Mouse (Mus musculus): ENCODE data around the gene Gm17490. TPM values are rescaled to one million over a fixed set of nuclear protein-coding genes. Genes with fewer than 3 reads are reported as not detected.
A peak's percentile ranks its signal among the peaks of the same experiment; 100 is the strongest.

The Gm17490 gene
- not detected in 2 replicates for polyA plus RNA-seq (2015; fragmentation: Nextera tagmentation; extraction: Ambion mirVana)

DNA sequence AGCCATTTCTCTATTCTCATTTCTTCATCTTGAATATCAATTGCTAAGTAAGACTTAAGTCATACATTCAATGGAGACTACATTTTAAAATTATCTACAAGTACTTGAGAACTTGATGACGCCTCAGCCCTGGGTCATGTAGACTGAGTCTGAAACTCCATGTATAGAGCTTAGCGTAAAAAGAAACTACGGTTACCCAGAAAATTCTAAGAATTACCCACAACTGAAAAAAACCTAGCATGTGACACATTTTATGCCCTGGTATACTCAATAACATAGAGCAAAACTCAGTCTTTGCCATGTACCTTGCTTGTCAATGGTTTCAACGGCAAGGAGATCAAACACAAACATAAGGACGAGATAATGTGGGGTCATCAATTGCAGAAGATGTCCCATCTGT lies at the start of gene Gm17490:
Gene Gm17490, minus strand, starts transcription at position 375 of the 400 bp plus-strand sequence.
- H3K27me3 ChIP-seq, result no peaks in the 10 kb centered on the region
- no peaks in the 10 kb centered on the region for H3K9me3 ChIP-seq
- ATAC-seq (ENCODE audit: low FRiP score), result no peak
- no peak within 1 kb of the TSS for H3K4me2 ChIP-seq
- no peak within 1 kb of the TSS for H3K4me3 ChIP-seq
- no peaks in the 10 kb centered on the region for H3K36me3 ChIP-seq
- H3K4me1 ChIP-seq (replicated peaks), result no peaks in the 10 kb centered on the region
- H3K27ac ChIP-seq, result no peak within 1 kb of the TSS
- WGBS, result 92% methylated on average over 5 of the region's 5 CpGs
- H3K9ac ChIP-seq, result no peak within 1 kb of the TSS

DNA sequence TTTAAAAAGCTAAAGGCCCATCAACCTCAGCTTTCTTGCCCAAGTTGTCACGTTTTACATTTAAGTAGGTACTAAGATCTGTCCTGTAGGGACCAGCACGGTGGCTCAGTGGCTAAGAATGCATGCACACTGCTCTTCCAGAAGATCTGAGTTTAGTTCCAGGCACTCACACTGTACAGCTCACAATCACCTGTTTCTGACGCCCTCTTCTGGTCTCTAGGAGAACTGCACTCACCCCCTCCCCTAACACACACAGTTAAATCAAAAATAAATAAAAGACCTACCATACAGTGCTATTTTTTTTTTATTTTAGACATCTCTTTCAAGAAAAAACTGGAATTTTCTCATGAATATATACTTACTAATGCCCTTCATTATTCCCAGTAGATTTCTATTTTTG lies 46.1 kb upstream of the Gm17490 start:
- Histone ChIP-seq H3K4me1 (replicated peaks) (no peaks in the 10 kb centered on the region), H3K27me3 (no peaks in the 10 kb centered on the region), H3K9ac (no peak overlapping the region), H3K4me2 (no peak overlapping the region), H3K36me3 (no peaks in the 10 kb centered on the region), H3K4me3 (no peak overlapping the region), H3K27ac (no peak overlapping the region), H3K9me3 (peaks cover 7% of the 10 kb centered on the region)
- WGBS, result 20% methylated on average over 3 of the region's 3 CpGs
- ATAC-seq (ENCODE audit: low FRiP score), result no peak

DNA sequence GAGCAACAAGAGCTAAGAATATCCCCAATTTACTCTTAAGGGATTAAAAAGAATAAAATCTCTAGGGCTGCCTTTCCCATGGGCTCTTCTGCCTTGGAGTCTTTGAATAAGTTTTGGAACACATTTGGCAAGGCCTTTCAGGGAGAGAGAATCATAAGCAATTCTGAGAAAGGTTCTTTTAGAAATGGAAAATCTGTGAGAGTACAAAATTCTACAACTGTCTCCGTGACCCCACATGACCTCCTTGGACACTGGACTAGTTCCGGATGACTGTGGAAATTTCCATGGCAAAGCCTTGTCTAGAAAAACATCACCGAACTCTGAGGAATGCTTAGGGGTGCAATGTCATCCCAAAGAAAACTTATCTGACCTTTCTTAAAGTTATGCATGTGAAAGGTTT lies 39.3 kb upstream of the Gm17490 start:
- H3K4me3 ChIP-seq, result no peak overlapping the region
- no peak overlapping the region for H3K4me2 ChIP-seq
- no peaks in the 10 kb centered on the region for H3K27me3 ChIP-seq
- WGBS, result 86% methylated on average over 3 of the region's 3 CpGs
- H3K9ac ChIP-seq, result no peak overlapping the region
- H3K27ac ChIP-seq, result no peak overlapping the region
- no peaks in the 10 kb centered on the region for H3K36me3 ChIP-seq
- ATAC-seq (ENCODE audit: low FRiP score), result no peak
- no peaks in the 10 kb centered on the region for H3K9me3 ChIP-seq
- no peaks in the 10 kb centered on the region for H3K4me1 ChIP-seq (replicated peaks)

DNA sequence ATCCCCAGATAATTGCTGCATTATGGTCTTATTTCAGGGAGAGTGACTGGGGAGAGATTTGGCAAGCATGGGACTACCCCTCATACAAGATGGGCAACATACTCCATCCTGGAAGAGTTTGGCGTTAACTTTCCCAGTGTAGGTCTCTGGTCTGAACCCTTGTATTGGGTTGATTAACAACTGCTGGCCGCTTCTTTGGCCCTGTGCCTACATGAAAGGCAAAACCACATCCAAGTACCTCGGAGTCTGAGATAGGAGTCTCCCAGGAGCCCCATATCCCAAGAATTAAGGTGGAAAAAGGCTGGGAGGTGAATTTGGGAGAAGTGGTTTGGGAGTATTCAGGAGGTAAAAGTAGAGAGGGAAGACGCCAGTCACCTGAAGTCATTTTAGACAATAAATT lies 38.7 kb upstream of the Gm17490 start:
- H3K27me3 ChIP-seq, result no peaks in the 10 kb centered on the region
- no peak overlapping the region for H3K4me3 ChIP-seq
- no peak overlapping the region for H3K9ac ChIP-seq
- no peak for ATAC-seq (ENCODE audit: low FRiP score)
- no peak overlapping the region for H3K4me2 ChIP-seq
- no peak overlapping the region for H3K27ac ChIP-seq
- 88% methylated on average over 4 of the region's 4 CpGs for WGBS
- no peaks in the 10 kb centered on the region for H3K4me1 ChIP-seq (replicated peaks)
- no peaks in the 10 kb centered on the region for H3K36me3 ChIP-seq
- H3K9me3 ChIP-seq, result no peaks in the 10 kb centered on the region

DNA sequence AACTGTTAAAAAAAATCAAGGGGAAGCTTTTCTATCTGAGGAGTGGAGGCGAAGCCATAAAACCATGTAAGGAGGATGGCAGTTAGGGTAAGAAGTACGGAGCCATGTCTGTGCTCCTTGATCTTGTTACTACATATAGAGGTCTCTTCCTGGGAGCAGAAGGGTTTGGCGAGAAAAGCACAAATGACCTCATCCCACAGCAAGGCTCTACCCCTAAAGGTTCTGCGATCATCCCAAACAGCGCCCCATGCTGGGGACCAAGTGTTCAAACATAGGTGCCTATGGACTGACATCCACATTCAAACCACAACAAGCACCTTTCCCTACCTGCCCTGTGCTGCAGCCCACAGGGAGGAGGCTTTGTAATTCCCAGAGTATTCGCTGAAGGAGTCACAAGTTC lies 38.3 kb upstream of the Gm17490 start:
- Histone ChIP-seq H3K9me3 (no peaks in the 10 kb centered on the region), H3K4me3 (peak overlapping the region; percentile 23), H3K36me3 (no peaks in the 10 kb centered on the region), H3K27ac (no peak overlapping the region), H3K4me2 (peak overlapping the region; percentile 36), H3K9ac (no peak overlapping the region), H3K27me3 (no peaks in the 10 kb centered on the region), H3K4me1 (replicated peaks) (no peaks in the 10 kb centered on the region)
- ATAC-seq (ENCODE audit: low FRiP score), result peak; percentile 71; the same call in 1 of the 2 replicates
- 44% methylated on average over 6 of the region's 6 CpGs for WGBS

DNA sequence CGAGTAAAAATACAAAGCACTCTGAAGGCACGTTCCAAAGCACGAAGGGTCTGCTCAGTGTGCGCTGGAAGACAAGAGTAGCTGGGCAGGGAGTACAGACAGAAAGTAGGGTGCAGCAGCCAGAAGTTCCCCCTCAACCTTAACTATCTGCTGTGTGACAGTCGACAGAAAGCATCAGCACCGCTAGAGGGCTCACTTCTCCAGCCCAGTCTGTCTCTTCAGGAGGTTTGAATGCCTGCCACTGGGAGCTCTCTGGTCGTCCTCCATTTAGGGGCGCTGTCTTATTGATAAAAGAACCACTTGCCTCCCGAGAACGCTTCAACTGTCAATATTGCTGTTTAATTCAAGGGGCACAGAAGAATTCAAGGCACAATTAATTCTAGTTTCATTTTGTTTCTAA lies 37.9 kb upstream of the Gm17490 start:
- peak; percentile 96 for ATAC-seq (ENCODE audit: low FRiP score)
- H3K27me3 ChIP-seq, result no peaks in the 10 kb centered on the region
- H3K9me3 ChIP-seq, result no peaks in the 10 kb centered on the region
- H3K4me1 ChIP-seq (replicated peaks), result no peaks in the 10 kb centered on the region
- no peak overlapping the region for H3K9ac ChIP-seq
- H3K4me2 ChIP-seq, result peak overlapping the region; percentile 36
- no peak overlapping the region for H3K27ac ChIP-seq
- 4% methylated on average over 10 of the region's 10 CpGs for WGBS
- no peaks in the 10 kb centered on the region for H3K36me3 ChIP-seq
- peak overlapping the region; percentile 23 for H3K4me3 ChIP-seq

DNA sequence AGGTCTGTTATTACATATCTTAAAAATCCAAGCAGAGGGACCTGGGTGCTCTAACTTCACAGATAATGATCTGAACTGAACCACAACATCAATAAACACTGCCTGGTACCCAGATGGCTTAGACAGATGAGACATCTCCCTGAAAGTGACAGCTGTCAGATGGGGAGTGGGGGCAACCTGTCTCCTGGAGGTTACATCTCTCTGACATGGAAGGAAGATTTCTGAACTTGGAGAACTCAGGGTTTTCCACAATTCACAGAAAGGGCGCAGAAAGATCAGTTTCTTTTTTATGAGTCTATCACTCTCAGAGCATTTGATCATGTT lies 36.8 kb upstream of the Gm17490 start:
- no peaks in the 10 kb centered on the region for H3K27me3 ChIP-seq
- H3K27ac ChIP-seq, result no peak overlapping the region
- no peaks in the 10 kb centered on the region for H3K9me3 ChIP-seq
- H3K36me3 ChIP-seq, result no peaks in the 10 kb centered on the region
- no peak overlapping the region for H3K4me2 ChIP-seq
- WGBS, result 96% methylated on average over 1 of the region's 1 CpGs
- H3K4me3 ChIP-seq, result no peak overlapping the region
- no peak overlapping the region for H3K9ac ChIP-seq
- H3K4me1 ChIP-seq (replicated peaks), result no peaks in the 10 kb centered on the region
- no peak for ATAC-seq (ENCODE audit: low FRiP score)

DNA sequence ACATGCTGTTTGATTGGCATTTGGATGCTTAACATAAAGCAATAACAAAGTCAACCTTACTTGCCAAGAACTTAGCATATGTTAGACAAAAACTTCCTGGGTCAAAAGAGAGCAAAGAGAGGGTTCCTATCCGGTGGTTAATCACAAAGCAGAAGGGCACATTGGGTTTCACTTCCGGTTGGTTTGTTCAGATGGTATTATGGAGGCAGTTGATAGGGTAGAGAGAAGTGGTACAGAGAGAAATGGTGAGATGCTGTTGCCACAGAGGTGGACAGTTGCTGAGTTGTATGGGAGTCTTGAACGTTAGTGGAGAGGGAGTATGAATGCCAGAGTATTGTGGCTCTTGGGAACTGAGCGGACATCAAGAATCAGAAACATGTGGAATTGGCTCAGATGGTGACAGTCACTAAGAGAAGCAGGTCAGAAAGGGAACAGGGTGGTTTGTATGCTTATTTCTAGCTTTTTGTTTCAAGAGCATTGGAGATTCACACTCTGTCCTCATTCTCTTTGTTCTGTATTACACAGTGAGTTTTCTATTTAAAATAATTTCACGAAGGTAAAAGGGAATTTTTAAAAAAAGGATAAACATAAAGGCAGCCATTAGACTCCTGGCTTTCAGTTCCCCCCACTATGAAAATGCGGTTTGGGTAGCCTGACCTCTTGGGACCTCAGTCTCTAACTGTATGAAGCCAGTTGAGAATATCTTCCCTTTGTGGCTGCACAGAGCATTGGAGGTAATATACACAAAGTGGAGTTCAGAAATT lies 36.3 kb upstream of the Gm17490 start:
- H3K36me3 ChIP-seq, result no peaks in the 10 kb centered on the region
- no peaks in the 10 kb centered on the region for H3K9me3 ChIP-seq
- no peaks in the 10 kb centered on the region for H3K27me3 ChIP-seq
- no peaks in the 10 kb centered on the region for H3K4me1 ChIP-seq (replicated peaks)
- H3K9ac ChIP-seq, result no peak overlapping the region
- ATAC-seq (ENCODE audit: low FRiP score), result no peak
- no peak overlapping the region for H3K4me3 ChIP-seq
- 85% methylated on average over 6 of the region's 6 CpGs for WGBS
- H3K27ac ChIP-seq, result no peak overlapping the region
- no peak overlapping the region for H3K4me2 ChIP-seq

DNA sequence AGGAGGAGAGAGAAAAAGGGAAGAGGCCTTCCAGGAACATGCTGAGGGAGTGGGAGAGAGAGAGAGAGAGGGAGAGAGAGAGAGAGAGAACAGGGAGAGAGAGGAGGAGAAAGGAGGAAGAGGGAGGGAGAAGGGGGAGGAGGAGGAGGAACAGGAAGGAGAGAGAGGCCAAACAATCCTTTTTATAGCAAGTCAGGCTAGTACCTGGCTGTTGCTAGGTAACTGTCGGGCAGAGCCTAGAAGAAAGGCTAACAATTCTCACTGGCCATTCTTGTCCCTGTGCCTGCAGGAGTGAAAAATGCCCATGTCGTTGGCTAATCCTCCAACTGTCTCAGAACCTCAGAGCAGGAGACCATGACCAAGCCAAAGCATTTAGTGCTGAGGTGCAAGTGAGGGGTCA lies 33.2 kb upstream of the Gm17490 start:
- no peaks in the 10 kb centered on the region for H3K9me3 ChIP-seq
- WGBS, result 44% methylated on average over 2 of the region's 2 CpGs
- H3K4me3 ChIP-seq, result no peak overlapping the region
- H3K4me1 ChIP-seq (replicated peaks), result no peaks in the 10 kb centered on the region
- no peaks in the 10 kb centered on the region for H3K36me3 ChIP-seq
- ATAC-seq (ENCODE audit: low FRiP score), result no peak; the same call in 1 of the 2 replicates
- no peak overlapping the region for H3K4me2 ChIP-seq
- H3K9ac ChIP-seq, result no peak overlapping the region
- no peak overlapping the region for H3K27ac ChIP-seq
- no peaks in the 10 kb centered on the region for H3K27me3 ChIP-seq

DNA sequence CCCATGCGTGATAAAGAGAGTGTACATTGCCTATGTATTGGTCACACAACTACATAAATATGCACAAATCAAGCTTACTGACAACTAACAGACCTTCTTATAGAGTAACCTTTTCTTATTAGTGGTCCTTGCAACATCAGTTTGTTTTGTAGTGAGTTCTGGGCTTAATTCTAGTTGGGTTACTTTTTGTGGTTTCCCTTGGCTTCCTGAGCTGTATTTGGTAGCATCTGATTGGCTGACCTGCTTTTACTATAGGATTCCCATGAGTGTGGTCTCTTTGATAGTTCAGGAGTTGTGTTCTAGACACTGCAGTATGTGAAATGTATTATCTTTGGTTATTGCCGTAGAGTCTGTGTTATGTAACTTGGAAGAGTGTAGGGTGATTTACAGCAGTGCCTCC lies 31.5 kb upstream of the Gm17490 start:
- Histone ChIP-seq H3K9me3 (no peaks in the 10 kb centered on the region), H3K4me2 (no peak overlapping the region), H3K4me1 (replicated peaks) (no peaks in the 10 kb centered on the region), H3K9ac (no peak overlapping the region), H3K4me3 (no peak overlapping the region), H3K27ac (no peak overlapping the region), H3K36me3 (no peaks in the 10 kb centered on the region), H3K27me3 (no peaks in the 10 kb centered on the region)
- WGBS, result 87% methylated on average over 2 of the region's 2 CpGs
- no peak for ATAC-seq (ENCODE audit: low FRiP score)

DNA sequence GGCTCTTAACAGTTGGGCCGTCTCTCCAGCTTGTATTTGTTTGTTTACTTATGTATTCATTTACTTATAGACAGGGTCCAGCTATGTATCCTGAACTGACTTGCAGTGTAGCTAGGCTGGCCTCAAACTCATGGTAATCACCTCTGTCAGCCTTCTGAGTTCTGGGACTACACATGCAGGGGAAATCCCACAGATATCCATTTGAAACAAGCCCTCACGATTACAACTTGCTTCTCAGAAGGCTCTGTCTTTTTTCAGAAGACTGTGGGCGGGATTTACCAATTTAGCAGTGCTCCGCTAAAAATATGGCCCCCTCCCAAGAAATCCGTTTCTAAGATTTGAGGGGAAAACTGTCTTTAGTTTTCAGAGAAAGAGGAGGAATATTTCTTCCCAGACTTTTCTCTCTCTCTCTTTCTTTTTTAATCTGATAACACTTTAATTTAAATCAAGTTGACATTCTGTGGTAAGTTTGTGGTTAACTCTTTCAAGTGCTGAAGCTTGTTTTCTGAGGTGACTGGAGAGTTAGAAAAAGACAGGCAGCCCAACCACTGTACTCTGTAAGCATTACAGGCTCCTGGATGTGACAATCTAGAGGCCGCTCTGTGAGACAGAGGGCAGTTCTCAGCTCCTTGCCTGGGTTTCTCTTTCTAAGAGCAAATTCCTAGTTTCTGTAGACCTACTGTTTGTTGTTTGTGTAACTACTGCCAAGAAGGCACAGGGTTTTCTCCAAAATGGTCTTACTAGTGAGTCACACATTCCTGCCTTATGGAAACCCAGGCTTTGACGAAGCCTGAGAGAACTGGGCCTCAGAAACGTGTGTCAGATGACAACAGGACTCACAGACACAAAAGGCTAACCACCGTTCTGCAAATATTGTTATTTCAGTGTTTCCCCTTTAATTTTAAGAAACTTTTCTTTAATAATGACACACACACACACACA lies 29.2 kb upstream of the Gm17490 start:
- no peak overlapping the region for H3K4me3 ChIP-seq
- ATAC-seq (ENCODE audit: low FRiP score), result no peak

DNA sequence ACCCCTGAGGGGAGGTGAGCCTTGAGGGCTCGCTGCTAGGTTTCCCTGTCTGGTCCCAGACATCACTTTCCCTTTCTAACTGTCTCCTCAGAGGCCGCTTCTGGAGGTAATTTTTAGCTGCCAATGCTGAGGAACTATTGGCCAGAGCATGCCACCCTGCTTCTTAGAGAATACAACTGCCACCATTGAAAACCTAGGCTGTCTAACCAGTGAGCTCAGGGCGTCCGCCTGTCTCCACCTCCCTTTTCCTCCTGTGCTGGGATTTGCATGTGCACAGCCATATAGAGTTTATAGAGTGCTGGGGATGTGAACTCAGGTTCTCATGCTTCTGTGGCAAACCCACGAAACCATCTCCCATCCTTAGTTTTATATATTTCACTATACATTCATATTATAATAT lies 27.7 kb upstream of the Gm17490 start:
- no peak for ATAC-seq (ENCODE audit: low FRiP score)
- Histone ChIP-seq H3K36me3 (no peaks in the 10 kb centered on the region), H3K27me3 (no peaks in the 10 kb centered on the region), H3K27ac (no peak overlapping the region), H3K4me2 (no peak overlapping the region), H3K4me1 (replicated peaks) (no peaks in the 10 kb centered on the region), H3K9me3 (no peaks in the 10 kb centered on the region), H3K4me3 (no peak overlapping the region), H3K9ac (no peak overlapping the region)
- WGBS, result 82% methylated on average over 5 of the region's 5 CpGs

More for the DNA sequence above, 29.2 kb upstream of the Gm17490 start:
- no peaks in the 10 kb centered on the region for H3K4me1 ChIP-seq (replicated peaks)
- no peak overlapping the region for H3K9ac ChIP-seq
- H3K9me3 ChIP-seq, result no peaks in the 10 kb centered on the region
- no peaks in the 10 kb centered on the region for H3K27me3 ChIP-seq
- H3K36me3 ChIP-seq, result no peaks in the 10 kb centered on the region
- H3K27ac ChIP-seq, result no peak overlapping the region
- WGBS, result 83% methylated on average over 9 of the region's 9 CpGs
- H3K4me2 ChIP-seq, result no peak overlapping the region

Data from hindbrain, embryonic 13.5 days (tissue).